Mouse (Mus musculus): ENCODE measurements at regions not wholly inside any gene's neighbourhood (a gene's known extent, or its start where the extent isn't known, plus 50 kb on each side); places are given as distances from the start of the nearest gene placed in this dataset.

GRCm38 (mm10) chr12:70684354-70684753 is 141.0 kb upstream of the Frmd6 start:
- no peak overlapping the region for H3K27ac ChIP-seq (ENCODE audit: low read length)

GRCm38 (mm10) chr12:70685432-70685831 is 139.9 kb upstream of the Frmd6 start:
- Histone ChIP-seq H3K9ac (replicated peaks; ENCODE audit: low read depth) (no peak overlapping the region), H3K27me3 (replicated peaks; ENCODE audit: insufficient read depth, low read length) (no peaks in the 10 kb centered on the region), H3K4me3 (ENCODE audit: low read depth, low read length) (no peak overlapping the region), H3K4me1 (ENCODE audit: insufficient read depth, low read depth, low read length) (peaks cover 3% of the 10 kb centered on the region; the same call in 1 of the 2 replicates), H3K27ac (ENCODE audit: low read length) (no peak overlapping the region), H3K9me3 (ENCODE audit: low read length) (no peaks in the 10 kb centered on the region), H3K36me3 (ENCODE audit: insufficient read depth, low read length) (no peaks in the 10 kb centered on the region), H3K4me2 (replicated peaks; ENCODE audit: low read depth, low read length) (no peak overlapping the region)
- 0 out of 2 replicates have a peak, but pooled peaks have one; percentile 16 for TF ChIP-seq EP300 (IDR thresholded peaks at IDR 0.05)
- TF ChIP-seq CTCF (IDR thresholded peaks at IDR 0.05): no peak
- DNase-seq (ENCODE audit: low spot score) (peak; percentile 16), ATAC-seq (no peak)
- 64% methylated on average over 10 of the region's 10 CpGs for WGBS

More at GRCm38 (mm10) chr12:70684354-70684753, 141.0 kb upstream of the Frmd6 start:
- no peaks in the 10 kb centered on the region for H3K9me3 ChIP-seq (ENCODE audit: low read length)
- ATAC-seq (no peak), DNase-seq (ENCODE audit: low spot score) (no peak)
- H3K4me3 ChIP-seq (ENCODE audit: low read depth, low read length): no peak overlapping the region
- peaks cover 3% of the 10 kb centered on the region; the same call in 1 of the 2 replicates for H3K4me1 ChIP-seq (ENCODE audit: insufficient read depth, low read depth, low read length)
- no peaks in the 10 kb centered on the region for H3K36me3 ChIP-seq (ENCODE audit: insufficient read depth, low read length)
- no peak overlapping the region for H3K9ac ChIP-seq (replicated peaks; ENCODE audit: low read depth)
- no peak overlapping the region for H3K4me2 ChIP-seq (replicated peaks; ENCODE audit: low read depth, low read length)
- TF ChIP-seq EP300 (IDR thresholded peaks at IDR 0.05): no peak
- no peak for TF ChIP-seq CTCF (IDR thresholded peaks at IDR 0.05)
- 58% methylated on average over 9 of the region's 9 CpGs for WGBS
- H3K27me3 ChIP-seq (replicated peaks; ENCODE audit: insufficient read depth, low read length): no peaks in the 10 kb centered on the region

DNA sequence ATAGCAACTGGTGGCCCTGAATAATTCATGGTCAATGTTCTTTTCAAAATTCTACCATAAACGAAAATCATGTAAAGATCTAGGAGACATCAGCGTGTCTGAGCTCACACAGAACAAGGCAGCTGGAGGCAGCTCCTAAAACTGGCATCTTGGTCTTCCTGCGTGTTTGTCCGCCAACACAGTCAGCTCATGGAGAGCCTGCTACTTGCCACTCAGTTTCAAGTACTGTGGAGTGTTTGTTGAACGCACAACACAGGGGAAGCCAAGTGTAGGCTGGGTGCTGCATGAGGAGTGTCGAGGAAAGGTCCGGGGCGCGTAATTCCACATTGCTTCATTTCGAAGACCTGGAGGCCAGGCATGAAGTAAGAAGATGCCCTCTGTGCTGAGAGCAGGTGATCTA is 139.0 kb upstream of the Frmd6 start:
- 48% methylated on average over 10 of the region's 10 CpGs for WGBS

DNA sequence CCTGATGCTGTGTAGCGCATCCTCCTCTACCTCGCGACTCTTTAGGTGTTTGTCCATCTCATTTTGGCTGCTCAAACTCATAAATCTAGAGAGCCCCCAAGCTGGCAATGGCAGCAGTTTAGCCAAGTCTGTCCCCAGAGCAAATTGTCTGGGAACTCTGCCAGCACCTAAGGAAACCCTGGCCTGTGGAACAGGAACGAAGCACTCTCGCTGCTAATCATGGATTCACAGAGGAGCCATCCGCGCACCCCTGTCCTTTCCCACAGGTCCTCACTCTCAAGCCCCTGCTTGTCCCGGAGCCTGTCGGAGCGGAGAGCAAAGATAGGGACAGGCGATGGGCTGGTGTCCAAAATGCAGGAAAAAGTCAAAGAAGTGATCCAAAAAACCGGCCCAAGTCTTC is 138.3 kb upstream of the Frmd6 start:
- Histone ChIP-seq H3K4me1 (ENCODE audit: insufficient read depth, low read depth, low read length) (peaks cover 3% of the 10 kb centered on the region; the same call in 1 of the 2 replicates), H3K9ac (replicated peaks; ENCODE audit: low read depth) (no peak overlapping the region), H3K27me3 (replicated peaks; ENCODE audit: insufficient read depth, low read length) (no peaks in the 10 kb centered on the region), H3K9me3 (ENCODE audit: low read length) (no peaks in the 10 kb centered on the region), H3K4me3 (ENCODE audit: low read depth, low read length) (no peak overlapping the region), H3K27ac (ENCODE audit: low read length) (no peak overlapping the region), H3K4me2 (replicated peaks; ENCODE audit: low read depth, low read length) (no peak overlapping the region; the same call in 1 of the 2 replicates), H3K36me3 (ENCODE audit: insufficient read depth, low read length) (no peaks in the 10 kb centered on the region)
- peak; percentile 21; the same call in 1 of the 2 replicates for ATAC-seq
- DNase-seq (ENCODE audit: low spot score): peak; percentile 42
- 33% methylated on average over 12 of the region's 12 CpGs for WGBS
- TF ChIP-seq CTCF (IDR thresholded peaks at IDR 0.05) (no peak), EP300 (IDR thresholded peaks at IDR 0.05) (no peak)

More for the DNA sequence above, 139.0 kb upstream of the Frmd6 start:
- no peaks in the 10 kb centered on the region for H3K36me3 ChIP-seq (ENCODE audit: insufficient read depth, low read length)
- H3K4me2 ChIP-seq (replicated peaks; ENCODE audit: low read depth, low read length): no peak overlapping the region; the same call in 1 of the 2 replicates
- peak; percentile 73 for DNase-seq (ENCODE audit: low spot score)
- peak; percentile 90 for ATAC-seq
- H3K27ac ChIP-seq (ENCODE audit: low read length): no peak overlapping the region
- peaks cover 3% of the 10 kb centered on the region; the same call in 1 of the 2 replicates for H3K4me1 ChIP-seq (ENCODE audit: insufficient read depth, low read depth, low read length)
- H3K9ac ChIP-seq (replicated peaks; ENCODE audit: low read depth): no peak overlapping the region
- no peak overlapping the region for H3K4me3 ChIP-seq (ENCODE audit: low read depth, low read length)
- H3K27me3 ChIP-seq (replicated peaks; ENCODE audit: insufficient read depth, low read length): no peaks in the 10 kb centered on the region
- H3K9me3 ChIP-seq (ENCODE audit: low read length): no peaks in the 10 kb centered on the region
- no peak for TF ChIP-seq CTCF (IDR thresholded peaks at IDR 0.05)
- no peak for TF ChIP-seq EP300 (IDR thresholded peaks at IDR 0.05)

- ATAC-seq (no peak), DNase-seq (ENCODE audit: low spot score) (no peak)
- no peaks in the 10 kb centered on the region for H3K4me1 ChIP-seq (ENCODE audit: insufficient read depth, low read depth, low read length)
- WGBS: 83% methylated on average over 5 of the region's 5 CpGs
- H3K9ac ChIP-seq (replicated peaks; ENCODE audit: low read depth): no peak overlapping the region
- H3K27ac ChIP-seq (ENCODE audit: low read length): no peak overlapping the region
- no peaks in the 10 kb centered on the region for H3K9me3 ChIP-seq (ENCODE audit: low read length)
- no peak overlapping the region for H3K4me2 ChIP-seq (replicated peaks; ENCODE audit: low read depth, low read length)
- no peaks in the 10 kb centered on the region for H3K36me3 ChIP-seq (ENCODE audit: insufficient read depth, low read length)
- TF ChIP-seq EP300 (IDR thresholded peaks at IDR 0.05) (no peak), CTCF (IDR thresholded peaks at IDR 0.05) (no peak)
- no peaks in the 10 kb centered on the region for H3K27me3 ChIP-seq (replicated peaks; ENCODE audit: insufficient read depth, low read length)
- no peak overlapping the region for H3K4me3 ChIP-seq (ENCODE audit: low read depth, low read length)
Measured at GRCm38 (mm10) chr12:70695162-70695561, 130.2 kb upstream of the Frmd6 start.

DNA sequence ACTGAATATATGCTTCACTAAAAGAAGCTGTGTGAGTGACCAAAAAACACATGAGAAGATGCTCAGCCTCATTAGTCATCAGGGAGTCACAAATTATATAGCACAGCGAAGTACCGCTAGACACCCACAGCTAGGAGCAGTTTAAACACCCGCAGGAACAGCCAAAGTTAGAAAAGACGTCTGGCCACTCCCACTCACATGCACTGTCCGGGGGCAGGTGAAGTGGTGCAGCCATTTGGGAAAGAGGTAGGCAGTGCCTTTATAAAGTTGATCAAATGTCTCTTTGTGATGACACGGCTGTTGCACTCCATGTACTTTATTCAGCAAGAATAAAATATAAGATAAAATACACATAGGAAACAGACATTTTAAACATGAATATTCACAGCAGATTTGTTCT is 129.1 kb upstream of the Frmd6 start:
- ATAC-seq (no peak), DNase-seq (ENCODE audit: low spot score) (no peak)
- Histone ChIP-seq H3K4me2 (replicated peaks; ENCODE audit: low read depth, low read length) (no peak overlapping the region), H3K9ac (replicated peaks; ENCODE audit: low read depth) (no peak overlapping the region), H3K27me3 (replicated peaks; ENCODE audit: insufficient read depth, low read length) (no peaks in the 10 kb centered on the region), H3K27ac (ENCODE audit: low read length) (no peak overlapping the region), H3K9me3 (ENCODE audit: low read length) (no peaks in the 10 kb centered on the region), H3K4me3 (ENCODE audit: low read depth, low read length) (no peak overlapping the region), H3K4me1 (ENCODE audit: insufficient read depth, low read depth, low read length) (no peaks in the 10 kb centered on the region), H3K36me3 (ENCODE audit: insufficient read depth, low read length) (no peaks in the 10 kb centered on the region)
- TF ChIP-seq EP300 (IDR thresholded peaks at IDR 0.05) (no peak), CTCF (IDR thresholded peaks at IDR 0.05) (no peak)
- 65% methylated on average over 6 of the region's 6 CpGs for WGBS

DNA sequence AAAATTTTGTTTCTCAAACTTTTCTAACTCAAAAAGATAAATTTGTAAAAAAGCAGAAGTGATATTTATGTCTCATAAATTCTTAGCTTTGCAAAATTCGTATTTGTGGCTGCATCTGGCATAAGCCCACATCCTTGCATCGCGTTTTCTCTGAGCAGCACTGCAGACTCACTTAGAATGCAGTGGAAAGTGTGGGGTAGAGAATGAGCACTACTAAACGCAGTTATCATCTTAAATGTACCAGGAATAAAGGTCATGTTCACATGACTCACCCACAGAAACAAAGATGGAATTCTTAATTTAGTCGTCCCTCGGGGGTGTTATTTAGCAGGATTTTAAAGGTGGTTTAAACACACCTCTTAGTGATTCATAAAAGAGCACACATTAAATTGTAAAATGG is 126.8 kb upstream of the Frmd6 start:
- DNase-seq (ENCODE audit: low spot score): no peak
- H3K36me3 ChIP-seq (ENCODE audit: insufficient read depth, low read length): no peaks in the 10 kb centered on the region
- no peaks in the 10 kb centered on the region for H3K4me1 ChIP-seq (ENCODE audit: insufficient read depth, low read depth, low read length)
- no peak overlapping the region for H3K4me2 ChIP-seq (replicated peaks; ENCODE audit: low read depth, low read length)
- H3K9me3 ChIP-seq (ENCODE audit: low read length): no peaks in the 10 kb centered on the region
- TF ChIP-seq EP300 (IDR thresholded peaks at IDR 0.05) (no peak), CTCF (IDR thresholded peaks at IDR 0.05) (no peak)
- no peak overlapping the region for H3K27ac ChIP-seq (ENCODE audit: low read length)
- H3K4me3 ChIP-seq (ENCODE audit: low read depth, low read length): no peak overlapping the region
- no peaks in the 10 kb centered on the region for H3K27me3 ChIP-seq (replicated peaks; ENCODE audit: insufficient read depth, low read length)
- no peak for ATAC-seq
- WGBS: 73% methylated on average over 6 of the region's 6 CpGs
- H3K9ac ChIP-seq (replicated peaks; ENCODE audit: low read depth): no peak overlapping the region
